Mouse (Mus musculus) spleen, postnatal 36 days (tissue): Measurements from ENCODE around the gene Fbrsl1.

Experiments used
- DNase-seq, 2 experiments: peaks; one replicate each; pipeline ENCODE4 v3.0.0; 2022; ENCODE audit warnings: low spot score in 2 of 2, mixed read lengths in 1 of 2

The Fbrsl1 gene

DNA sequence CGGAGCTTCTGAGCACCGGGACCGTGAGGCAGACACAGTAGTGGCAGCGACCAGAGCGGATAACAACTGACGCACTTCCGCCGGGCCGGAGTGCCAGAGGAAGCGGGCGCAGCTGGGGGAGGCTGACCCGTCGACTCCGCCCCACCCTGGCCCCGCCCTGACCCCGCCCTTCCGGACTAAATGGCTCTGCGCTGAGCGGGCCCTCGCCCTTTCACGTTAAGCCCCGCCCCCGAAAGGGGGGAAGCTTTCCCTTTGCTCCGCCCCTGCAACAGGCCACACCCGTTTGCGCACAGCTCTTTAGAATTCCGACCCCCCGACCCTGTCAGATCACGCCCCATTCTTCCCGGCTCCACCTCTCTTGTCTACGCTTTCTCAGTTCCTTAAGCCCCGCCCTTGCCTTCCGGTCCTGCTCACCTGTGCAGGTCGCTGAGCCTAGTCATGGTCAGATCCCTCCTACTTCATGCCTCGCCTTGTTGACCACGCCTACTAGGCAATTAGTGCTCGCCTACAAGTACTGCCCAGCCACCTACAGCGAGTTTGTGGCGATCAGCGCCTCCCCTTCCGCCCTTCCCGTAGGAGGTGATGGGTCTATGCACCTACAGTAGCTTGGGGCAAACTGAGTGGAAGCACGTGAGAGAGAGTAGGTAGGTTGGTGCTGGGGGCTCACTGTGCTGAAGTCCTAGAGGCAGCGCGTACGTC is at the start of gene Fbrsl1:
Gene Fbrsl1 (minus strand): TSS at position 68 of the 699 bp plus-strand sequence.
- peak; percentile 97 to 98 for DNase-seq

DNA sequence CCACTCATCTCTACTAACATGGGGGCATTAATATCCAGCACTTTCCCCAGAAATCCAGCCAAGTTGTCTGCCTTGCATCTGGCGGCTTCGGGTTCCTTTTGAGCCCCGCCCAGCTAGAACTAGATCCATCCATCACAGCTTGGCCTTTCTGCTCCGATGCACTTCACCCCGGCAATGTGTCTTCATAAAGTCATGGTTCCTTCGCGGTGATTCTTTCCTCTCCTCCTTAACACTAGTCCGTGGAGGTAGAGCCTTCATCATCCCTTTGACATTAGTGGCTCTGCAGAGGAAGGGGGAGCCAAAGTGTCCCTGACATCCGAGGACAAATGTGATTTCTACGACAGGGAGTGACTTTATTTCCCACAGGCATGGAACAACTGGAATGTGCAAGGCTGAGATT is 49.8 kb upstream of the Fbrsl1 start:
- DNase-seq, result no peak

DNA sequence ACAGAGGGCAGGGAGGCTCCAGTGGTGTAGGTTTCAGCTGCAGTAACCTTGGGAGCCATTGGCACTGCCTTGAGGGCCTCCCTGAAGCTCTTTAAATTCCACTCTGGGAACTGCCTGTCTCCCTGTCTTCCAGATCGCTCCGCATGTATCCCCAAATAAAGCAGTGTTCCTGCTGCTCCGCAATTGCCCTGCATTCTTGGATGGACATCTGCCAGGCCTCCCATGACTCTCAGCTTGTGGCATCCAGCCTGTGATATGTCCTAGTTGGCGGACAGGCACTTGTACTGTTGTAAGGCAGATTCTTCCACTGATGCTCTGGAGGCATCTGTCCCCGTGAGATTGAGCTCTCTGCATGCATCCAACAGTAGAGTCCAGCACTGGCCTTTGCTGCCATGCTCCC is 49.3 kb upstream of the Fbrsl1 start:
- DNase-seq, result no peak

DNA sequence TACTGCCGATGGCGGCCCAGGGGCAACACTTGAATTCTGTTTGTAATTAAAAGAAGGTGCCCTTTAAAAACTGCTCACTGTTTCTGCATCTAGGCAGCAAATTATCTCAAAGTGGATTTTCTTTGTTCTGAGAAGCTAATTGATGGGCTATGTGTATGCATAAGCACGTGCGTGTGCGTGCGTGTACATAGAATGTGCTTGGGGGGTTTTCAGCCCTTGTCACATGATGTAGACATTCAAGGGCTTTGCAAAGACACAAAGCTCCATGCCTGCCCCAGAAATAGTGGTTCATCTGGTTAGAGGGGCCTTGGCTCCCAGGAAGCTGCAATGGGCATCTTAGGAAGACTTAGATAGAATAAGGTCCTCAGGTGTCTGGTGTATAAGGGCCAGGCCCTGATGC is 46.7 kb upstream of the Fbrsl1 start:
- DNase-seq, result no peak

DNA sequence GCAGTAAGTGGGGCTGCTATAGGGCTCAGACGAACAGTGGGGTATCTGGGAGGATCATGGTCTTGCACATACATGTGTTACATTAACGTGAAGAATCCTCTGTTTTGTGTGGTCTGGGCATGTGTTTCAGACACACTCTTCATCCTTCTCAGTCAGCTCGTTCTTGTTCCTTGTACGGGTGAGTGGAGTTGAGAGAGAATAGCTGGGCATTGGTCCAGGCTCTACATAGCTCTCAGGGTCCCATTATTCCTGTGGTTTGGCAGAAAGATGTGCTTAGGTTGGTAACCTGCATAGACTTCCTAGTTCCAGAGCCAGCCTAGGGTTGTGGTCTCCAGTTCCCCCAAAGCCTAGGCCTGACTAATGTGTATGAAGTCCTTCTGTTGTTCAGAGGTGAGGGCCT is 46.1 kb upstream of the Fbrsl1 start:
- DNase-seq, result no peak

DNA sequence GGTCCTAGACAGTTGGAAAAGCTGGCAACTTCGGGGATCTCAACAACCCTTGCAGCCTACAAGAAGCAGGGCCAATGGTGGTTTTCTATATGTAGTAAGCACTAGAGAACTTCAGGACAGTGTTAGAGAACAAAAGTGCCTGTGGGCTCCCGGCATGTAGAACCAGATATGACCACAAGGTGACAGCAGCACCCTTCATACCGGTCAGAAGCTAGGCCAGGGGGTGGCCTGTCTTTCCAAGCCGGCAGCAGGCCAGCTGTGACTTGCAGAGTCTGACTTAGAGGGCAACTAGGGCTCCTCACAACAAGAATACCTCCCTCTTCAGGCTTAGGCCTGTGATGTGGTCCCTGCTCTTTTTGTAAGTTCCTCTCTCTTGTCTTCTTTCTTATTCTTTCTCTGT is 45.5 kb upstream of the Fbrsl1 start:
- peak; percentile 15 to 17 for DNase-seq

DNA sequence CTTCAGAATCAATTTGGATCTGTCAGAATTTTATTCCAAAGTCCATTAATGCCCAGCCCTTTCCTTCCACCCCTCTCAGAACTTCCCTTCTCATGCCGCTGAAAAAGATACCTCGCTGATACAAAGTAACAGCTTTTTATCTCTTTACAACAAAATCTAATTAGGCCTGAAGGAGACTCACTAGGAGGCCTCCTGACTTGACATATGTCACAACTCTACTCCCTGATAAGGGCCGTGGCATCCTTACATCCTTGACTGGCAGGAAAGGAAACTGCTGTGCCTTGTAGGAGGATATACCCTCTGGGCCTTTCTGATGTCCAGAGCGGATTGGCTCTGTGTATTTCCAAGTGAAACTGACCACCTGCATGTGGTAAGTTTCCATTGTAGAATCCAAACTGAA is 41.3 kb upstream of the Fbrsl1 start:
- DNase-seq, result no peak

DNA sequence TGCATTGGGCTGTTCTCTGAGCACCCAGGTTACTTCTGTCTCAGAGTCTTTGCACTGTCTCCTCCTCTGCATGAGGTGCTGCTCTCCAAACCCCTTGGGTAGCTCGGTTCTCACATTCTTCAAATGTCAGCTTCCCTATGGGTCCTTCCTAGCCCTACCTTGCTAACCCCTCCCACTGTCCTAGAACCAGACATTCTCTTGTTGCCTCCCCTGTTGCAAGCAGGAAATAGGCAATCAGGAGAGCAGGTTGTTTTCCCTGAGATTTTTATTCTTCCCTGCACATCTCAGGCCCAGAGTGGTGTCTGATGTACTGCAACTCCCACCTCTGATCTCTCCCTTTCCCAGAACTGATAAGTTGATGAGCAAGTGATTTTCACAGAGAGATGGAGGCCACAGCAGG is 39.6 kb upstream of the Fbrsl1 start:
- DNase-seq, result no peak

DNA sequence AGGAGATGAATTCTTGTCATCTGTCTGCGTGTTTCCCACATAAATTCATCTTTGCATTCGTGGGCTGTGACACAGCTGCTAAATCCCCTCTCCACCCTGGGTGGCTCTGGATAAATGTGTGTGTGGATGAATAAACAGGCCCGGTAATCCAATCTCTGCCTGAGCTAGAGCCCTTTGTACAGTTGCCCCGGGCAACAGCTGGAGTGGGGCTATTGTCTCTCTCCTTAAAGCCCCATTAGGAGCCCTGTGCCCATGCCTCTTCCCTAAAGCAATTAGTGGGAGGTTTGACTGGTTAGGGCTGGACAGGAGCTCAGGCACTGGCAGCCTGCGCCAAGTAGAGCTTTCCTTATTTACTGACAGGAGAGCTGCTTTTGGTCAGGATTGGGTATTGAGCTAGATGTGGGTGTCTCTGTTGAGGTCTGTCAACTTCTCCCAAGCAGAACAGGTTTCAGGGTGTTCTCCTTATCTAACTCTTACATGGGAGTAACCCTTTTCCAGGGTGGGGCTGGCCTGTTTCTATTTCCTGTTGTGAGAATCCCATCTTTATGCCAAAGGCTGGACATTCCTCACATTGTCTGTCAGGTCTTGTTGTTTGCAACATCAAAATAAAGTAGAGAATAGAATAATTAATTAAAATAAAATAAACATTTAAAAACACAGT is 38.5 kb upstream of the Fbrsl1 start:
- no peak for DNase-seq

DNA sequence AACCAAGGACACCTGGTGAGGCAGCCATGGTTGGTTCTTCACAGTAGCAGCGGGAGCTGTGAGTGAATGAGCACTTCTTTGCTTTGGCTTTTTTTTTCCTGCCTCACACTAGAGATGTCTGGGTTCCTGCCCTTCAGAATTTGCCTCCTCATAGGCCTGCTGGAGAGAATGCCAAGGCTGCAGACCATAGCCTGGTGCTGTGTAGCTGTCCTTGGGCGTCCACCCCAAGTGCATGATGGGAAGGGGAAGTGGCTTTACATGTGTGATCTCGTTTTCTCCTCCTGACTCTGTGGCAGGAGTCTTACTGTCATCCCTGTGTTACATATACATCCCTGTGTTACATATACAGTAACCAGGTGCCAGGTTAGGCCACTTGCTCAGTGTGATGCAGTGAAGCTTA is 36.4 kb upstream of the Fbrsl1 start:
- DNase-seq, result no peak

DNA sequence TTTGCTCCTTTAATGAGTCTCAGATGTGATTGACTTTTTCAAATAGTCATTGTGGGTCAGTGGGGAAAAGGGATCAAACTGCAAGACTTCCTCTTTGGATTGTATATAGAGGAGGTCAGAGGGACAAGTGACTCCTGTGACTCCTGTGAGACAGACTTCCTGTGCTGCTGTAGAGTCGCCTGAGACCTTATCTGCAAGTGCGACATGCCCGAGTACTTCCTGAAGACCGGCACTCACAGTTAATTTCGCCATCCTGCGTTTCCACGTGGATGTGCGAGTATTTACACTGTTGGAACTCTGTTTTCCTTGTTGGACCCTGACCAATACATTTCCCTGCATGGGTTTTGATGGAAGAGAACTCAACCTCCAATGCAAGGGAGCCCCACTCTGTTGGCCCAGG is 30.9 kb upstream of the Fbrsl1 start:
- DNase-seq, result no peak

DNA sequence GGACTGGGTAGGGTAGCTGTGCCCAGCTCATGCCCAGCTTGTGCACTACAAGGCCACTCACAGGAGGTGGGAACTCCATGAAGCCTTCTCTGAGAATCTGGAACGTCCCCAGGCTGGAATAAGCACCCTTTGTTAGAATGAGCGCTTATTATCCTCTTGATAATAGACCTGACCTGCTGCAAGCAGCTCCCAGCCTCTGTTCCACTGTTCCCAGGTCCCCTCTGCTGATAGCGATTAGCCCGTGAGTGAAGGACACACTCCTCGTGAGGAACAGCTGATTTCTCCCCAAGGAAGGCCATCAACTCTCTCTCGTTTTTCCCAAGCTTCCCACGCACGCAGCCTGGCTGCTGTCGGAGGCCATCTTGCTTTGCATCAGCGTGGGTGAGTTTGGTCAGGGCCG is 25.9 kb upstream of the Fbrsl1 start:
- no peak for DNase-seq

DNA sequence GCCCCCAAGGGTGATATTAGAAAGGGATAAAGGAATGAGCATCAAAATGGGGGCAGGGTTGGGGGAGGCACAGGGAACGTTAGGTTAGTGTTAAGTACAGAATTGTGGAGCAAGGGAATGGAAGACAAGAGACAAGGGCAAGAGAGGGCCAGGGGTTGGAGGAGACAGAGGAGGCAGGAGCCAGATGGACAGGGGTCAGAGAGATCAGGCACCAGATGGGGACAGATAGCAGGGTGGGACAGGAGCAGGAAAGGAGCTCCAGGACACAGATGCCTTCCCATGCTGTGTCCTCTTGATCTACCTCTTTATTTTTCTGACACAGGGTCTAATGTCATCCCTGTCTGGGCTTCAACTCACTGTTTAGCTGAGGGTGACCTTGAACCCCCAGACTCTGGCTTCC is 24.5 kb upstream of the Fbrsl1 start:
- no peak for DNase-seq

DNA sequence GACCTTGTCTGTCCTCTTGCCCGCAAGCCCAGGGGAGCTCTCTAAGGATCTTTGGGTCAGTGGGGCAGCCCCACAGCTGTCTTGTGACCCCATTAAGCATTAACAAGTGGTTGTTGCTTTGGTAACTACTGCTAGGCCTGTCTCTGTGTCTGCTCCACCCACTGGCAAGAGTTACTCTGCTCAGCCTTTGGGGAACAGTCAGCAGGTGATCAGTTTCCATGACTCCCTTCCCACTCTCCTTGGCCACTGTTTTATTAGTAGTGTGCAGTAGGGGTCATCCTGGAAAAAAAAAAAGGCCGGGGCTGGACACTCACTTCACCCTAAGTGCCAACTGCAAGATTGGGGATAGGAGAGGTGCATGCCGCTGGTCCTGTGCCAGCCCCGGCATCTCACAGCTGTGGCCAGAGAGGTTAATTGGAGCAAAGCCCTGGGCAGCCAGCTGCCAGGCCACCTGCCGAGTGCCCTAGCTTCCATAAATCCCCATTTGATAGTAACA is 23.7 kb upstream of the Fbrsl1 start:
- DNase-seq, result no peak

DNA sequence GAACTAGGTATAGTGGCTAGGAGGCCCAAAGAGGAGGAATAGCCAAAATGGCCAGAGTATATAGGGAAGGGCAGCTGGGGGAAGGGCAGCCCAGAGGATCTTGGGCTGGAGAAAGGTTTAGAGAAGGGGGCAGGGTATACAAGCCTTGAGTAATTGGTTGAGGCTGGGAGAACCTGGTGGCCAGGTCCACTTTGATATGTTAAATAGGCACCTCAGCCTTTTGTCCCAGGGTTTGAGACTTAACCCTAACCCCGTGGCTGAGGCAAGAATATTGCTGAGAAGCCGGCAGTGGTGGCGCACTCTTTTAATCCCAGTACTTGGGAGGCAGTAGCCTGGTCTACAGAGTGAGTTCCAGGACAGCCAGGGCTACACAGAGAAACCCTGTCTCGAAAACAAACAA is 23.0 kb upstream of the Fbrsl1 start:
- DNase-seq, result no peak

DNA sequence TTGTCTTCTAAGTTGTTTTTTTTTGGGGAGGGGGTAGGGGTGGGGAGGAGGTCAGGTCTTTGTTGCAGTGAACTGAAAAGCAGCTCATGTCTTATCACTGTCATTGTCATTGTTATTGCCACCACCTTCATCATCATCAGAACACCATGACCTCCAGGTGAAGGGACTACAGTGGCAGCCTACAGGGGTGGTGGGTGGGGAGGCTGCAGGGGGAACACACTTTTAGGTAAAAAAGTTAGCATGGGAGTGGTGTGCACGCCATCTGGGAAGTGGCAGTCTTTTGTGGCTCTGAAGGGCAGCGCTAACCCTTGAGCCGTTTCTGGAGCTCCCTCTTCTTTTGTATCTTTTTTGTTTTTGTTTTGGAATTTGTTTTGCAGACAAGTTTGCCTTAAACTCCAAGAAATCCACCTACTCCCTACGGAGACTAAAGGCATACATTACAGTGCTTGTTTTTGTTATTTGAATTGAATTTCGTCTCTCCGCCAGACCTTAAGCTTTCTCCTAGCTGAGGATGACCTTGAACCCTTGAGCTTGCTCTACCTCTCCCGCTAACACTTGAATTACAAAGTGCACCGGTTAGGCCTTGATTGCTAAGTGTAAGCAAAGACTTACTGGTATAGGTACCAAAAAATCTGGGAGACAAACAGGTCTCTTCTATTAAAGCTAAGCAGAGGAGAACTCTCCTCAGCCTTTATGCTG is 21.1 kb upstream of the Fbrsl1 start:
- DNase-seq, result no peak

DNA sequence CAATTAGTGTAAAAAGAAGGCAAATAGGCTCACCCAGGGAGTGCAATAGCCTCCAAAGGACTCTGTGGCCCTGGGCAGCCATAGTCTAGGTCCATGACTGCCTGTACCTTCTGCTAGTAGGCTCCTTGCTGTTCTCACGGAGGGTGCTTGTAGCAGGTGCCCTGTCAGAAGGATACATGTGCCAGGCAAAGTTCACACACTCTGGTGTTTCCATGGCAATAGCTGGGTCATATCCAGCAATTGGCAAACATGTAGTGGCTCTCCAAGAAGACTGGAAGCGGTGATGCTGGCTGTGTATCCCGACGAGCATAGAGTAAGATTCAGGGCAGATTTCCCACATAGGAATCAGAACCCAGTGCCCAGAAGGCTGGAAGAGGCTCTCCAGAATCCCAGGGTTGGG is 20.0 kb upstream of the Fbrsl1 start:
- DNase-seq, result no peak

DNA sequence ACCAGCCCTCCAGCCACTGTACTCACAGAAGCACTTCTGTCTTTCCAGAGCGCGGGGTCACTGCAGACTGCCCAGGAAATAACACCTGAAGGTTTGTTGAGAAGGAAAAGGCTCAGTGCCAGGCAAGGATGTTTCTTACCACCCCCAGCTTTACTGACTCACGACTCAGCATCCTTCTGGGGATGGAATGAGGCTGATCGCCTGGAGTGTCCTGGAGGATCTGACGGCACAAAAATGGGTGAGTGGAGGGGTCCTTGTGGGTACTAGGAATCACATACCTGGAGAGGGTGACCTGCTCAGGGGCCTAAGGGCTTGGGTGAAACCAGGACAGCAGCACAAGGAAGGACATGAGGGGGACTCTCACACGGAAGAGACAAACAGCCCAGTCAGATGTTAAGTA is 19.4 kb upstream of the Fbrsl1 start:
- DNase-seq, result no peak

DNA sequence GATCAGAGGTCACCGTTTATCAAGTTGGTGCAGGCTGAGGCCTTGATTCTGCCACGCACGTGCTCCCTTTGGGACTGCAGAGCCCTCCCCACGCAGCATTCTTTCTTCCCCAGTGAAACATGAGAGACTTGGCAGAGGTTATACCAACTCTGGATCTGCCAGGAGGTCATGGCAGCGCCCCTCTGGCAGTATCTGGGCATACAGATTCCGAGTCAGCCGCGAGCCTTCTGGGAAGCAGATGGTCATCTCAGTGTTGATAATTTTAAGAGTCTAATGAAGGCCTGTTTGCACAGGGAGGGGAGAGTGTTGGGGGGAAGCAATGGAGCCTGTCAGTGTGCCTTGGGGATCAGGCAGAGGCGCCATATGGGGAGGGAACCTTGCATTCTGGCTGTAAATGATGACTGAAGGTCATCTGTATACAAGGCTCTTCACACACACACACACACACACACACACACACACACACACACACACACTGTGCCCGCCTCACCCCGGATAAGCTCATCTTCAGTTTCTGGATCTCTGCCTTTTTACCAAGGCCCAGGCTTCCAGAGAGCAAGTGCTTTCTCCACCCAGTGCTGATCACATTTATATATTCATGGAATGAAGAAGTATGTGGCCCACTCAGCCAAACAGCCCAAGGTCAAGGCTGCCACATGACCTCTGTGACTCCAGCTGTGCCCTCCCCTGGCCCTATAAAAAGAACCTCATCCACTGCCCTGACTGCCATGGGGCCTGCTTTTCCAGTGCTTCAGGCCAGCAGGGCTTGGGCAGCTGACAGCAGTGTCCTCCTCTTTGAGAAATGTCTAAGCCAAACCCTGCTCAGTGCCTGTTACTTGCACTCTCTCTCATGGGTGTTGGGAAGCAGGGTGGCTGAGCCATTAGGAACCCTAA is 18.5 kb upstream of the Fbrsl1 start:
- no peak for DNase-seq

DNA sequence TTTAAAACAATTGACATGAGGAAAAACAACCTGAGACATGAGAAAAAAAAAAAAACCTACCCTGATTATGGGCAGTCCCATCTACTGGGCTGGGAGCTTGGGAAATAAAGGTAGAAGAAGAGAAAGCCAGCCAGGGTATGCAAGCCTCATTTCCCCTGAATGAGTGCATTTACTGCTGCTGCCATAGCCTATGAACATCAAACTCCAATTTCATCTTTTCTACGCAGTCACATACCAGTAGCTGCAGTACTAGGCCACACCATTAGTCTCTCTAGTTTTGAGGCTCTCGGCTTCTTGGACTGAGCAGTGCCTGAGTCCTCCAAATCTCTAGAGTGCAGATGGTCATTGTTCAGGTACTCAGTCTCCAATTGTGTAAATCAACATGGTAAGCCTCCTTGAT is 14.3 kb upstream of the Fbrsl1 start:
- DNase-seq, result no peak

DNA sequence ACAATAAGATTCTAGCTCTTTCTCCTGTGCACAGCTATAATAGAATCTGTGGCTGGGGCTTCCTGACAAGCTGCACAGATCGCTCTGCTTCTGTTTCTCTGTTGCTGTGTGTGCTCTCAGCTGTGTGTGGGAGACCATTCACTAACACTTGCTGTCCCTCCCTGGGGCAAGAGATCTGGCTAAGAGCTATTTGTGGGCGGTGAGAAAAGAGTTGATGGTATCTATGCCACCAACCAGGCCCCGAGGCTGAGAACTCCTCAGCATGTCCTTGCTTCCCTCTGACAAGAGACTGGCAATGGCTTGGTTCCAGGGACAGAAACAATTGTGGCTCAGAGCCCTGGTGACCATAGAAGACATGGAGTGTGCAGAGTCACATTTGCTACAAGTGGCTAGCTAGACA is 10.6 kb upstream of the Fbrsl1 start:
- no peak for DNase-seq

DNA sequence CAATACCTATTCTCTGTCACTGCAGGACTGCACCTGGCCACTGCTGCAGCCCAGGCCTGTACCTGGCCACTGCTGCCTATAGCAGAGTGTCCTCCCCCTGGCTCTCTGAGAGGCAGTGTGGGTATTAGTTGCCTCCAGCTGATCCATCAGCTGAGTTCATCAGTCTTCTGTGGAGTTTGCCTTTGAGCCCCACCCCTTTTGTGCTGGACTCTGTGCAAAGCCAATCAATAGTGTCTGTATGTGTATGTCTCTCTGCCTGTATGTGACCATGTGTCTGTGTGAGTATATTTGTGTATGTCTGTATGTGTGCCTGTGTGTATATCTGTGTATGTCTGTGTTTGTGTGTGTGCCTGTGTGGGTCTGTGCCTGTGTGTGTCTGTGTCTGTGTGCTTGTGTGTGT is 7.0 kb upstream of the Fbrsl1 start:
- DNase-seq, result no peak
